Mouse (Mus musculus): ENCODE data around the gene Igbp1. TPM values are rescaled to one million over a fixed set of nuclear protein-coding genes. Genes with fewer than 3 reads are reported as not detected.

Igbp1 gene
- total and polyA plus RNA-seq, 2 experiments from 2014 or later: 26.0 to 39.6 TPM

DNA sequence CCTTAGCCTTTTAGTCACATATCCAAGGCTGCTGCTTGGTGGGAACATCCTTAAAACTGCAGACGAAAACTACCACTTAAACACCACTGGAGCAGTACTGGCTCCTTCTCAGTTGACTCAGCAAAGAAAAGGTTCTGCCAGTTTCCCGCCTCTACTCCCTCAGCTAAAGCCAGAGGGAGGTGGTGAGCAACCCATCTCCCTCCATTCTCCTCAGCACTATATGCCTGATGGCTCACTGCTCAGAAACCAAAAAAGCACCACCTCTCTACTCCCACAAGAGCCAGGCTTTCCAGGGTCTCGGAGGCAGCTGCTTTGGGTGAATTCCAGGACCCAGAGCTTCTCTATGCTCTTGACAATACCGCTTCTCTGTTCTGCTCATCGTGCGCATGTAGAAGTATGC, 23.5 kb downstream of the Igbp1 start:
- Histone ChIP-seq H3K36me3 (ENCODE audit: insufficient read depth, low read length) (no peaks in the 10 kb centered on the region), H3K4me2 (ENCODE audit: low read depth, low read length, poor library complexity, severe bottlenecking) (no peak overlapping the region), H3K9me3 (ENCODE audit: low read length) (no peaks in the 10 kb centered on the region), H3K9ac (replicated peaks; ENCODE audit: low read length, poor library complexity, severe bottlenecking) (no peak overlapping the region), H3K27me3 (ENCODE audit: insufficient read depth, low read length) (peaks cover 3% of the 10 kb centered on the region; the same call in 1 of the 2 replicates), H3K4me1 (ENCODE audit: insufficient read depth, low read length) (no peaks in the 10 kb centered on the region), H3K27ac (ENCODE audit: low read depth, low read length) (no peak overlapping the region), H3K4me3 (ENCODE audit: low read depth, low read length) (no peak overlapping the region)
- no peak for TF ChIP-seq CTCF (IDR thresholded peaks at IDR 0.05)
- no peak for ATAC-seq (ENCODE audit: low FRiP score)
- 92% methylated on average over 6 of the region's 6 CpGs for WGBS
- DNase-seq (ENCODE audit: low spot score): no peak

DNA sequence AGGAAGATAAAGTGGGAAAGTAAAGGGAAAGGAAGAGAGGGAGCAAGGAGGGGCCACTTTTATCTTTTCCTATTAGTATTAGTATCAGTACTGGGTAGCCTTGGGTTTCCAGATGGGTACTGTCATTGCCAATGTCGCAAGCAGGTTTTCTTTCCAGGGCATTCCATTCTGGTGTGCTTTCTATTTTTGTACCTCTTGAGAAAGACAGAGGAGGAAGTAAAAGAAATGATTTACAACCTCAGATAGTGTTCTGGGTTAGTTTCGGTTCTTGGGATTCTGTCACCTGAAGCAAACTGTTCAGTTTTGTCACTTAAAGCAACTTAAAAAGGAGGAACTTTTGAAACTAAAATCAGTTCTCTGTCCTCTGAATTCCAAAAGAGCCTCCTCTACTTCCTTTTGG, 24.4 kb downstream of the Igbp1 start:
- DNase-seq (ENCODE audit: low spot score) (no peak), ATAC-seq (ENCODE audit: low FRiP score) (no peak)
- no peak overlapping the region for H3K4me3 ChIP-seq (ENCODE audit: low read depth, low read length)
- H3K9ac ChIP-seq (replicated peaks; ENCODE audit: low read length, poor library complexity, severe bottlenecking): no peak overlapping the region
- H3K36me3 ChIP-seq (ENCODE audit: insufficient read depth, low read length): no peaks in the 10 kb centered on the region
- H3K27me3 ChIP-seq (ENCODE audit: insufficient read depth, low read length): peaks cover 3% of the 10 kb centered on the region; the same call in 1 of the 2 replicates
- H3K4me1 ChIP-seq (ENCODE audit: insufficient read depth, low read length): no peaks in the 10 kb centered on the region
- H3K4me2 ChIP-seq (ENCODE audit: low read depth, low read length, poor library complexity, severe bottlenecking): no peak overlapping the region
- no peaks in the 10 kb centered on the region for H3K9me3 ChIP-seq (ENCODE audit: low read length)
- WGBS: 98% methylated on average over 2 of the region's 2 CpGs
- H3K27ac ChIP-seq (ENCODE audit: low read depth, low read length): no peak overlapping the region
- no peak for TF ChIP-seq CTCF (IDR thresholded peaks at IDR 0.05)

DNA sequence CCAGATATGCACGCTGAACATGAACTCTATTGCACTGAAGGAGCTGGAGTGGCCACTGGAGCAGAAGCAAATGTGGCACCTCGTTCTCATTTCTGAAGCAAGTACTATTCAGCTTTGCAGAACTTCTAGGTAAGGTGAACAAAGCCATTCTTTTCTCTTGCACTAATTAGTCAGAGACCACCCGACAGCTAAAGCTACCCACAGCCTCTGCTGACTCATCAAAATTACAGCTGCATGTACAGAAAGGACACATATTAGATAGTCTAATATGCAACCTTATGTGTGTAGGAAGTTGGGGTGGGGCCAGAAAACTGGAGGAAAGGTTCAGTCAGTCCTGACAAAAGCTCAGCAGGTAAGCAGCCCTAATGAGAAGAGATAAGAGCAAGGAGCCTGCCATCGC, 30.4 kb downstream of the Igbp1 start, which contains the start of gene Dgat2l6:
Dgat2l6 (plus strand) TSS at position 368 of the 400 bp plus-strand sequence.
- no peak for ATAC-seq (ENCODE audit: low FRiP score)
- H3K4me1 ChIP-seq (ENCODE audit: insufficient read depth, low read length): no peaks in the 10 kb centered on the region
- no peak for DNase-seq (ENCODE audit: low spot score)
- no peak within 1 kb of the TSS for H3K4me2 ChIP-seq (ENCODE audit: low read depth, low read length, poor library complexity, severe bottlenecking)
- H3K4me3 ChIP-seq (ENCODE audit: low read depth, low read length): no peak within 1 kb of the TSS
- 86% methylated on average over 4 of the region's 4 CpGs for WGBS
- no peaks in the 10 kb centered on the region for H3K9me3 ChIP-seq (ENCODE audit: low read length)
- H3K27ac ChIP-seq (ENCODE audit: low read depth, low read length): no peak within 1 kb of the TSS
- no peak within 1 kb of the TSS for H3K9ac ChIP-seq (replicated peaks; ENCODE audit: low read length, poor library complexity, severe bottlenecking)
- no peak for TF ChIP-seq CTCF (IDR thresholded peaks at IDR 0.05)
- no peaks in the 10 kb centered on the region for H3K36me3 ChIP-seq (ENCODE audit: insufficient read depth, low read length)
- peaks cover 8% of the 10 kb centered on the region; the same call in 1 of the 2 replicates for H3K27me3 ChIP-seq (ENCODE audit: insufficient read depth, low read length)

DNA sequence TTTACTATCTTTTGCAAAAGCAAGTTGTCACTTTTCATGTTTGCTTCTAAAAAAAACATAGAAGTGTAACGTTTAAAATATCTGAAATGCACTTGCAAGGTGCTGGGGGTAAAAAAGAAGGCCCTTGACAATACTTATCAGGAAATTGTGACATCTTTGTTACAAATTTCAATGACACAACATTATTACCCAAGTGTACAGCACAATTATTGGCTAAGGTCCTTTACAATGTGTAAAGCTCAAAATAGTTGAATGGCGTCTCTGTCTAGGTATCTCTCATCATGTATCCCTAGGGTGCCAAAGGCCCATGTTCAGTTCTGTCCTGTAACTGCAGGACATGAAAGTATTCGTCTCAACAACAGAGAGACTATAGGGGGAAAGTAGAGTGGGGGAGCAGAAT, 61.9 kb downstream of the Igbp1 start:
- H3K9me3 ChIP-seq (ENCODE audit: low read length): no peaks in the 10 kb centered on the region
- no peaks in the 10 kb centered on the region for H3K4me1 ChIP-seq (ENCODE audit: insufficient read depth, low read length)
- no peak for TF ChIP-seq CTCF (IDR thresholded peaks at IDR 0.05)
- H3K36me3 ChIP-seq (ENCODE audit: insufficient read depth, low read length): no peaks in the 10 kb centered on the region
- no peak overlapping the region for H3K4me3 ChIP-seq (ENCODE audit: low read depth, low read length)
- no peak overlapping the region for H3K9ac ChIP-seq (replicated peaks; ENCODE audit: low read length, poor library complexity, severe bottlenecking)
- H3K27ac ChIP-seq (ENCODE audit: low read depth, low read length): no peak overlapping the region
- no peak for ATAC-seq (ENCODE audit: low FRiP score)
- no peak for DNase-seq (ENCODE audit: low spot score)
- no peaks in the 10 kb centered on the region for H3K27me3 ChIP-seq (ENCODE audit: insufficient read depth, low read length)
- no peak overlapping the region for H3K4me2 ChIP-seq (ENCODE audit: low read depth, low read length, poor library complexity, severe bottlenecking)
- WGBS: 81% methylated on average over 3 of the region's 3 CpGs

DNA sequence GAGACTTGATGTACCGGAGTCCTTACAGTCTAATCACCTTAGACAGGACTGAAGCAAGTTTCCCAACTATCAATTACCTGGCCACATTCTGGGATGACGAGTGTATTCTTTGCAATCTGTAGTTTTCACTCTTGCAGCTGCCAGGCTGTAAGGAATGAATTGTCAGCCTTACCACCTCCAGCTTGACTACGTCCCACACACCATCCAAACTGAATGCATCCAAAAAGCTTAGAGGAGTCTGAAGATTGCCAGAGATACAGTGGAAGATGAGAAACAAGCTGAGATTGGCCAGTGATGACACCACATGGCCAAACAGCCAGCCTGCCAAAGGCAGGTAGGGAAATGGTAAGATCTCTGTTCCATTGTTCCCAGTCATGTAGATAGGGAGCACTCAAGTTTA, 71.6 kb downstream of the Igbp1 start:
- Histone ChIP-seq H3K9me3 (ENCODE audit: low read length) (no peaks in the 10 kb centered on the region), H3K27me3 (ENCODE audit: insufficient read depth, low read length) (no peaks in the 10 kb centered on the region), H3K4me3 (ENCODE audit: low read depth, low read length) (no peak overlapping the region), H3K9ac (replicated peaks; ENCODE audit: low read length, poor library complexity, severe bottlenecking) (no peak overlapping the region), H3K4me2 (ENCODE audit: low read depth, low read length, poor library complexity, severe bottlenecking) (no peak overlapping the region), H3K4me1 (ENCODE audit: insufficient read depth, low read length) (no peaks in the 10 kb centered on the region), H3K36me3 (ENCODE audit: insufficient read depth, low read length) (no peaks in the 10 kb centered on the region), H3K27ac (ENCODE audit: low read depth, low read length) (no peak overlapping the region)
- DNase-seq (ENCODE audit: low spot score) (no peak), ATAC-seq (ENCODE audit: low FRiP score) (no peak)
- 91% methylated on average over 3 of the region's 3 CpGs for WGBS
- no peak for TF ChIP-seq CTCF (IDR thresholded peaks at IDR 0.05)

Other genes with a start within 250 kb of the Igbp1 start
- not detected in 2 replicates for gene Otud6a, start 65.3 kb upstream of the Igbp1 start, total RNA-seq (2014; rRNA removed)
- not detected in 2 replicates for gene Otud6a, start 65.3 kb upstream of the Igbp1 start, polyA plus RNA-seq (2015; fragmentation: Nextera tagmentation; extraction: Ambion mirVana)
- gene Awat2, start 51.6 kb upstream of the Igbp1 start, total RNA-seq (2014; rRNA removed): not detected in 2 replicates
- 0.10 TPM in 1 of 2 replicates, not detected in the other for gene Awat2, start 51.6 kb upstream of the Igbp1 start, polyA plus RNA-seq (2015; fragmentation: Nextera tagmentation; extraction: Ambion mirVana)
- gene Dgat2l6, start 30.5 kb downstream of the Igbp1 start, total RNA-seq (2014; rRNA removed): not detected in 2 replicates
- not detected in 2 replicates for gene Dgat2l6, start 30.5 kb downstream of the Igbp1 start, polyA plus RNA-seq (2015; fragmentation: Nextera tagmentation; extraction: Ambion mirVana)
- gene Awat1, start 78.0 kb downstream of the Igbp1 start, total RNA-seq (2014; rRNA removed): not detected in 2 replicates
- not detected in 2 replicates for gene Awat1, start 78.0 kb downstream of the Igbp1 start, polyA plus RNA-seq (2015; fragmentation: Nextera tagmentation; extraction: Ambion mirVana)
- gene P2ry4, start 100.6 kb downstream of the Igbp1 start, total RNA-seq (2014; rRNA removed): 0.11 TPM in 1 of 2 replicates, not detected in the other
- gene P2ry4, start 100.6 kb downstream of the Igbp1 start, polyA plus RNA-seq (2015; fragmentation: Nextera tagmentation; extraction: Ambion mirVana): not detected in 2 replicates
- gene Arr3, start 111.2 kb downstream of the Igbp1 start, total RNA-seq (2014; rRNA removed): not detected in 2 replicates
- gene Arr3, start 111.2 kb downstream of the Igbp1 start, polyA plus RNA-seq (2015; fragmentation: Nextera tagmentation; extraction: Ambion mirVana): 0.15 and 0.20 TPM in 2 replicates
- 2.1 and 3.9 TPM in 2 replicates for gene Kif4, start 131.4 kb downstream of the Igbp1 start, total RNA-seq (2014; rRNA removed)
- 1.3 and 1.6 TPM in 2 replicates for gene Kif4, start 131.4 kb downstream of the Igbp1 start, polyA plus RNA-seq (2015; fragmentation: Nextera tagmentation; extraction: Ambion mirVana)
- 25.3 and 27.7 TPM in 2 replicates for gene Pdzd11, start 132.3 kb downstream of the Igbp1 start, total RNA-seq (2014; rRNA removed)
- gene Pdzd11, start 132.3 kb downstream of the Igbp1 start, polyA plus RNA-seq (2015; fragmentation: Nextera tagmentation; extraction: Ambion mirVana): 68.9 and 76.1 TPM in 2 replicates
- gene Gdpd2, start 235.6 kb downstream of the Igbp1 start, total RNA-seq (2014; rRNA removed): 37.4 and 42.5 TPM in 2 replicates
- 43.8 and 47.7 TPM in 2 replicates for gene Gdpd2, start 235.6 kb downstream of the Igbp1 start, polyA plus RNA-seq (2015; fragmentation: Nextera tagmentation; extraction: Ambion mirVana)

All from midbrain, postnatal 0 days (tissue).